In genomic region chr13:89583138-89583746, GRCm38 (mm10) we compare ENCODE assay signal across 26 mouse cellular contexts. TPM values are rescaled to one million over a fixed set of nuclear protein-coding genes. Genes with fewer than 3 reads are reported as not detected.
"Had no signal": no experiment of that assay in that cellular context is flagged by ENCODE, and none has a peak within 500 bp of the region (broad histone marks: within the 10 kb centered on the region; RNA-seq: fewer than 3 reads in every experiment).

No protein-coding gene starts in this region.

- H3K9ac ChIP-seq: heart, embryonic 13.5 days; heart, embryonic 15.5 days; hindbrain, embryonic 13.5 days; hindbrain, embryonic 15.5 days; intestine, embryonic 15.5 days; limb, embryonic 12.5 days; liver, embryonic 13.5 days had no signal

- H3K27ac ChIP-seq: gastrocnemius, adult 2 months; heart, adult 2 months; heart, embryonic 13.5 days; heart, embryonic 15.5 days; hindbrain, embryonic 13.5 days; hindbrain, embryonic 15.5 days; intestine, embryonic 15.5 days; limb, embryonic 10.5 days; limb, embryonic 12.5 days; liver, embryonic 13.5 days had no signal

- H3K4me3 ChIP-seq: gastrocnemius, adult 2 months; heart, adult 2 months; heart, embryonic 13.5 days; heart, embryonic 15.5 days; hindbrain, embryonic 13.5 days; hindbrain, embryonic 15.5 days; intestine, embryonic 15.5 days; limb, embryonic 10.5 days; limb, embryonic 12.5 days; liver, embryonic 13.5 days had no signal

- ATAC-seq: inflammation-experienced regulatory T-cells, adult 6 months; intestine, postnatal 0 days had no signal

- DNase-seq: gastrocnemius, adult 2 months; gastrocnemius, postnatal 10 days; gastrocnemius, postnatal 25 days; heart, adult 11 months; heart, adult 2 months; heart, postnatal 14 days; heart, postnatal 36 days; kidney, adult 18-20 months; kidney, adult 8-10 months; kidney, postnatal 10 days; kidney, postnatal 25 days; kidney, postnatal 4 days; liver; liver, embryonic 13.5 days had no signal

- H3K9me3 ChIP-seq: heart, embryonic 13.5 days; heart, embryonic 15.5 days; hindbrain, embryonic 13.5 days; hindbrain, embryonic 15.5 days; intestine, embryonic 15.5 days; limb, embryonic 10.5 days; limb, embryonic 12.5 days; liver, embryonic 13.5 days had no signal

- H3K36me3 ChIP-seq: heart, embryonic 13.5 days; heart, embryonic 15.5 days; hindbrain, embryonic 13.5 days; hindbrain, embryonic 15.5 days; intestine, embryonic 15.5 days; limb, embryonic 10.5 days; limb, embryonic 12.5 days; liver, embryonic 13.5 days had no signal

- H3K27me3 ChIP-seq: heart, embryonic 13.5 days; heart, embryonic 15.5 days; hindbrain, embryonic 13.5 days; hindbrain, embryonic 15.5 days; intestine, embryonic 15.5 days; limb, embryonic 12.5 days; liver, embryonic 13.5 days had no signal

- H3K4me2 ChIP-seq: heart, embryonic 11.5 days; heart, embryonic 13.5 days; heart, embryonic 15.5 days; hindbrain, embryonic 13.5 days; hindbrain, embryonic 15.5 days; limb, embryonic 12.5 days; liver, embryonic 11.5 days; liver, embryonic 13.5 days had no signal

- H3K4me1 ChIP-seq: heart, embryonic 15.5 days; hindbrain, embryonic 13.5 days; hindbrain, embryonic 15.5 days; limb, embryonic 10.5 days; limb, embryonic 12.5 days; liver, embryonic 13.5 days had no signal

RNA-seq across cellular contexts. Expression of gene Hapln1, which starts 43.6 kb away (rescaled TPM):
- total RNA-seq: hematopoietic stem cell, adult 5-6 weeks had no signal
